Comparison of ENCODE assay signal across 1 mouse cellular context in genomic region chr4:117097969-117098763, GRCm38 (mm10).
TF ChIP-seq lines count a peak whose summit lies in the region.

No protein-coding gene starts in this region.

TF ChIP-seq in ES-E14, 5 proteins besides CTCF, POLR2A, EP300 and RAD21:
- TF ChIP-seq ZNF384 (IDR thresholded peaks at IDR 0.05; ENCODE audit: low read depth, low read length), result no peak
